Mouse (Mus musculus) CH12.LX (cell line): Measurements from ENCODE around the gene Comtd1. TPM values are rescaled to one million over a fixed set of nuclear protein-coding genes. Genes with fewer than 3 reads are reported as not detected.

ENCODE experiments used
- DNase-seq: peaks from one replicate; pipeline ENCODE4 v3.0.0-alpha.2; 2013; ENCODE audit errors: extremely low read depth
- H3K27ac ChIP-seq: 2 replicates; pipeline ENCODE4 v1.5.1; 2012; ENCODE audit warnings: low read depth, mild to moderate bottlenecking, control low read depth, moderate library complexity; ENCODE audit not compliant: insufficient read depth
- H3K27me3 ChIP-seq: replicated peaks from 2 replicates; pipeline ENCODE3; 2012; ENCODE audit warnings: inconsistent platforms
- H3K36me3 ChIP-seq, 2 experiments: replicated peaks in 1 of 2; 2 replicates each; pipeline versions ENCODE3 to v1.6.1; 2012; ENCODE audit warnings: inconsistent platforms in 1 of 2, low read length in 1 of 2, mild to moderate bottlenecking in 1 of 2, mixed read lengths in 1 of 2, moderate library complexity in 1 of 2; ENCODE audit not compliant: control insufficient read depth in 1 of 2, insufficient read depth in 1 of 2
- H3K4me1 ChIP-seq, 2 experiments: 2 replicates each; pipeline ENCODE4 v1.6.1; 2012; ENCODE audit warnings: inconsistent platforms in 1 of 2, moderate library complexity in 1 of 2; ENCODE audit not compliant: insufficient read depth in 2 of 2, control insufficient read depth in 1 of 2
- H3K4me2 ChIP-seq: 2 replicates; pipeline ENCODE4 v1.6.1; 2012; ENCODE audit warnings: low read depth, mild to moderate bottlenecking, control low read depth; ENCODE audit not compliant: poor library complexity, insufficient read depth, severe bottlenecking
- H3K4me3 ChIP-seq, 3 experiments: fragments of 150-350 bp in 1 of 3; sonication (generic) in 1 of 3; replicated peaks in 1 of 3; 2 replicates each; pipeline versions ENCODE3 to v1.5.1; 2011 to 2012; ENCODE audit warnings: low read depth in 2 of 3, low read length in 2 of 3, mild to moderate bottlenecking in 2 of 3, moderate library complexity in 2 of 3, control low read depth in 1 of 3, improper control_type of control experiment in 1 of 3, inconsistent platforms in 1 of 3, mixed read lengths in 1 of 3; ENCODE audit not compliant: poor library complexity in 1 of 3
- H3K79me2 ChIP-seq: replicated peaks from 2 replicates; pipeline ENCODE4 v1.6.1; 2012; ENCODE audit warnings: mild to moderate bottlenecking, moderate library complexity; ENCODE audit not compliant: control insufficient read depth, poor library complexity, insufficient read depth, severe bottlenecking; ENCODE audit errors: extremely low read depth
- H3K9ac ChIP-seq: 2 replicates; pipeline ENCODE4 v1.6.1; 2012; ENCODE audit warnings: low read depth, mild to moderate bottlenecking, control low read depth, moderate library complexity; ENCODE audit not compliant: insufficient read depth
- H3K9me3 ChIP-seq: replicated peaks from 2 replicates; pipeline ENCODE3; 2012; ENCODE audit warnings: low read length, inconsistent platforms, mixed read lengths
- CHD1 ChIP-seq: IDR thresholded peaks from 2 replicates; pipeline ENCODE4 v1.6.1; 2012; ENCODE audit warnings: low read depth, low read length, improper control_type of control experiment, inconsistent platforms
- E2F4 ChIP-seq: IDR thresholded peaks from 2 replicates; pipeline ENCODE4 v1.6.1; 2011; ENCODE audit warnings: low read depth, low read length, improper control_type of control experiment; ENCODE audit not compliant: insufficient replicate concordance
- EP300 ChIP-seq: IDR thresholded peaks from 2 replicates; pipeline ENCODE4 v1.6.1; 2011; ENCODE audit warnings: low read length, improper control_type of control experiment
- ETS1 ChIP-seq: conservative IDR thresholded peaks from 2 replicates; pipeline ENCODE4 v1.6.1; 2012; ENCODE audit warnings: low read depth, mild to moderate bottlenecking, inconsistent platforms, low read length, improper control_type of control experiment, moderate library complexity
- GABPA ChIP-seq: IDR thresholded peaks from 2 replicates; pipeline ENCODE4 v1.6.1; 2012; ENCODE audit warnings: low read depth, low read length, improper control_type of control experiment, inconsistent platforms; ENCODE audit not compliant: insufficient replicate concordance
- IRF4 ChIP-seq: IDR thresholded peaks from 2 replicates; pipeline ENCODE4 v1.6.1; 2014; ENCODE audit warnings: low read depth, mild to moderate bottlenecking, inconsistent platforms, low read length, improper control_type of control experiment
- JUN ChIP-seq: IDR thresholded peaks from 2 replicates; pipeline ENCODE4 v1.6.1; 2011; ENCODE audit warnings: low read depth, mild to moderate bottlenecking, low read length, improper control_type of control experiment, moderate library complexity; ENCODE audit not compliant: insufficient read depth
- JUND ChIP-seq: conservative IDR thresholded peaks from 2 replicates; pipeline ENCODE4 v1.6.1; 2011; ENCODE audit warnings: low read depth, low read length, improper control_type of control experiment
- KAT2A ChIP-seq: IDR thresholded peaks from 2 replicates; pipeline ENCODE4 v1.6.1; 2012; ENCODE audit warnings: low read length, improper control_type of control experiment, inconsistent platforms; ENCODE audit not compliant: insufficient replicate concordance
- MAZ ChIP-seq: IDR thresholded peaks from 2 replicates; pipeline ENCODE4 v1.6.1; 2012; ENCODE audit warnings: low read depth, mild to moderate bottlenecking, inconsistent platforms, low read length, improper control_type of control experiment, moderate library complexity
- MXI1 ChIP-seq: IDR thresholded peaks from 2 replicates; pipeline ENCODE4 v1.6.1; 2011; ENCODE audit warnings: mild to moderate bottlenecking, low read depth, low read length, improper control_type of control experiment
- NELFE ChIP-seq: IDR thresholded peaks from 2 replicates; pipeline ENCODE4 v1.6.1; 2011; ENCODE audit warnings: low read depth, low read length, improper control_type of control experiment
- NRF1 ChIP-seq: IDR thresholded peaks from 2 replicates; pipeline ENCODE4 v1.6.1; 2014; ENCODE audit warnings: low read depth, mild to moderate bottlenecking, inconsistent platforms, low read length, improper control_type of control experiment, moderate library complexity
- PAX5 ChIP-seq: IDR thresholded peaks from 2 replicates; pipeline ENCODE4 v1.6.1; 2012; ENCODE audit warnings: low read length, inconsistent platforms, mixed read lengths
- POLR2A ChIP-seq: IDR thresholded peaks from 2 replicates; pipeline ENCODE4 v1.6.1; 2011; ENCODE audit warnings: low read depth, mild to moderate bottlenecking, improper control_type of control experiment, low read length
- POLR2AphosphoS2 ChIP-seq: IDR thresholded peaks from 2 replicates; pipeline ENCODE4 v1.6.1; 2011; ENCODE audit warnings: low read depth, low read length, improper control_type of control experiment
- RAD21 ChIP-seq: IDR thresholded peaks from 2 replicates; pipeline ENCODE4 v1.6.1; 2011; ENCODE audit warnings: low read depth, mild to moderate bottlenecking, low read length, improper control_type of control experiment, moderate library complexity
- RCOR1 ChIP-seq: conservative IDR thresholded peaks from 2 replicates; pipeline ENCODE4 v1.6.1; 2012; ENCODE audit warnings: low read depth, mild to moderate bottlenecking, inconsistent platforms, low read length, improper control_type of control experiment
- SIN3A ChIP-seq: IDR thresholded peaks from 2 replicates; pipeline ENCODE4 v1.6.1; 2012; ENCODE audit warnings: low read length, improper control_type of control experiment, inconsistent platforms
- SMC3 ChIP-seq: IDR thresholded peaks from 2 replicates; pipeline ENCODE4 v1.6.1; 2011; ENCODE audit warnings: low read depth, low read length, improper control_type of control experiment
- TBP ChIP-seq: conservative IDR thresholded peaks from 2 replicates; pipeline ENCODE4 v1.6.1; 2011; ENCODE audit warnings: low read depth, low read length, improper control_type of control experiment
- ZKSCAN1 ChIP-seq: IDR thresholded peaks from 2 replicates; pipeline ENCODE4 v1.6.1; 2012; ENCODE audit warnings: low read depth, inconsistent platforms, low read length, improper control_type of control experiment, borderline replicate concordance
- ZMIZ1 ChIP-seq: IDR thresholded peaks from 2 replicates; pipeline ENCODE4 v1.6.1; 2012; ENCODE audit warnings: low read depth, mild to moderate bottlenecking, inconsistent platforms, low read length, improper control_type of control experiment
- ZNF384 ChIP-seq: IDR thresholded peaks from 2 replicates; pipeline ENCODE4 v1.6.1; 2012; ENCODE audit warnings: low read depth, low read length, improper control_type of control experiment, inconsistent platforms
- dilution Hi-C: fragments of 300-500 bp; cut with MboI; formaldehyde crosslinking; loops from 2 replicates; pipeline ENCODE4 v1.14.3; 2020; ENCODE audit warnings: low sequenced_read_pairs; ENCODE audit not compliant: extremely low pct_unique_long_range_greater_than_20kb, extremely low pct_ligation_motif_present
- in situ Hi-C: fragments of 300-500 bp; cut with MboI; formaldehyde crosslinking; loops from 3 replicates; pipeline ENCODE4 v1.14.3; 2019; ENCODE audit warnings: low sequenced_read_pairs, low pct_ligation_motif_present, low pct_unique_long_range_greater_than_20kb, mixed read lengths
- polyA plus RNA-seq: library from polyadenylated mRNA; unstranded; fragments of >175 nt; gene quantifications from 2 replicates; pipeline ENCODE4 v1.2.1, GENCODE M21; 2012; ENCODE audit warnings: low read depth; ENCODE audit not compliant: insufficient read length
- total RNA-seq, 2 experiments: library from RNA; depleted of rRNA; stranded (reverse); fragments of 300-350 nt in 1 of 2; fragments of >200 nt in 1 of 2; gene quantifications; 2 replicates each; pipeline ENCODE4 v1.2.3; 2012 to 2014

The Comtd1 gene
- total and polyA plus RNA-seq, 3 experiments = 14.2 to 34.9 (median 29.0) TPM

- DNase-seq = no peak
Measured at GRCm38 (mm10) chr14:21890430-21890829, 41.7 kb upstream of the Comtd1 start.

GRCm38 (mm10) chr14:21866816-21867215, 18.0 kb upstream of the Comtd1 start:
- dilution Hi-C loops = no loop called here
- no peak for DNase-seq

More at GRCm38 (mm10) chr14:21890430-21890829, 41.7 kb upstream of the Comtd1 start:
- H3K9ac ChIP-seq = no peak overlapping the region
- no peaks in the 10 kb centered on the region for H3K4me1 ChIP-seq
- in situ Hi-C loops = no loop called here
- no peaks in the 10 kb centered on the region for H3K79me2 ChIP-seq
- H3K4me2 ChIP-seq = no peak overlapping the region
- dilution Hi-C loops = no loop called here
- no peaks in the 10 kb centered on the region for H3K9me3 ChIP-seq
- no peaks in the 10 kb centered on the region for H3K27me3 ChIP-seq
- H3K27ac ChIP-seq = no peak overlapping the region
- H3K4me3 ChIP-seq = no peak overlapping the region
- H3K36me3 ChIP-seq = no peaks in the 10 kb centered on the region
- TF ChIP-seq IRF4 (no peak), SMC3 (no peak)

GRCm38 (mm10) chr14:21866291-21866690, 17.5 kb upstream of the Comtd1 start:
- no peak for TF ChIP-seq CHD1
- TF ChIP-seq POLR2AphosphoS2 = no peak
- no peak for TF ChIP-seq E2F4
- TF ChIP-seq SIN3A = no peak
- TF ChIP-seq EP300 = no peak
- no peak for TF ChIP-seq GABPA
- no peak for TF ChIP-seq ETS1
- no peak for TF ChIP-seq ZMIZ1
- no peak for TF ChIP-seq MXI1
- TF ChIP-seq NELFE = no peak
- no peak for TF ChIP-seq NRF1
- no peak for TF ChIP-seq JUND
- no peak for TF ChIP-seq KAT2A
- no peak for TF ChIP-seq ZKSCAN1
- TF ChIP-seq JUN = no peak
- TF ChIP-seq POLR2A = no peak
- TF ChIP-seq ZNF384 = no peak
- no peak for TF ChIP-seq RAD21

More at GRCm38 (mm10) chr14:21866816-21867215, 18.0 kb upstream of the Comtd1 start:
- Histone ChIP-seq H3K9ac (no peak overlapping the region), H3K9me3 (no peaks in the 10 kb centered on the region), H3K27ac (no peak overlapping the region), H3K36me3 (no peaks in the 10 kb centered on the region)
- TF ChIP-seq MAZ (no peak), PAX5 (no peak), TBP (no peak), RCOR1 (no peak), SMC3 (no peak), GABPA (no peak), CHD1 (no peak), NRF1 (no peak)
- TF ChIP-seq, all 38 proteins: peak for 0
- in situ Hi-C loops = no loop called here
- no peaks in the 10 kb centered on the region for H3K79me2 ChIP-seq
- no peaks in the 10 kb centered on the region for H3K27me3 ChIP-seq
- H3K4me2 ChIP-seq = no peak overlapping the region
- no peak overlapping the region for H3K4me3 ChIP-seq
- no peaks in the 10 kb centered on the region for H3K4me1 ChIP-seq

More at GRCm38 (mm10) chr14:21866291-21866690, 17.5 kb upstream of the Comtd1 start:
- no peak overlapping the region for H3K9ac ChIP-seq
- no peak overlapping the region for H3K4me3 ChIP-seq
- no peaks in the 10 kb centered on the region for H3K79me2 ChIP-seq
- H3K4me1 ChIP-seq = no peaks in the 10 kb centered on the region
- dilution Hi-C loops (no loop called here), in situ Hi-C loops (no loop called here)
- H3K36me3 ChIP-seq = no peaks in the 10 kb centered on the region
- DNase-seq = no peak
- no peaks in the 10 kb centered on the region for H3K27me3 ChIP-seq
- no peaks in the 10 kb centered on the region for H3K9me3 ChIP-seq
- no peak overlapping the region for H3K4me2 ChIP-seq
- no peak overlapping the region for H3K27ac ChIP-seq
